Mouse (Mus musculus): ENCODE results near the gene Ptges3l.

GRCm38 (mm10) chr11:101465101-101465868 lies 40.2 kb upstream of the Ptges3l start:
- TF ChIP-seq MAX (IDR thresholded peaks at IDR 0.05; ENCODE audit: low read depth) (no peak), E2F4 (IDR thresholded peaks at IDR 0.05; ENCODE audit: insufficient read depth) (no peak)

Data from myocyte (in vitro differentiated cells).